8 mouse cellular contexts compared by ENCODE assay signal in the genomic region with DNA sequence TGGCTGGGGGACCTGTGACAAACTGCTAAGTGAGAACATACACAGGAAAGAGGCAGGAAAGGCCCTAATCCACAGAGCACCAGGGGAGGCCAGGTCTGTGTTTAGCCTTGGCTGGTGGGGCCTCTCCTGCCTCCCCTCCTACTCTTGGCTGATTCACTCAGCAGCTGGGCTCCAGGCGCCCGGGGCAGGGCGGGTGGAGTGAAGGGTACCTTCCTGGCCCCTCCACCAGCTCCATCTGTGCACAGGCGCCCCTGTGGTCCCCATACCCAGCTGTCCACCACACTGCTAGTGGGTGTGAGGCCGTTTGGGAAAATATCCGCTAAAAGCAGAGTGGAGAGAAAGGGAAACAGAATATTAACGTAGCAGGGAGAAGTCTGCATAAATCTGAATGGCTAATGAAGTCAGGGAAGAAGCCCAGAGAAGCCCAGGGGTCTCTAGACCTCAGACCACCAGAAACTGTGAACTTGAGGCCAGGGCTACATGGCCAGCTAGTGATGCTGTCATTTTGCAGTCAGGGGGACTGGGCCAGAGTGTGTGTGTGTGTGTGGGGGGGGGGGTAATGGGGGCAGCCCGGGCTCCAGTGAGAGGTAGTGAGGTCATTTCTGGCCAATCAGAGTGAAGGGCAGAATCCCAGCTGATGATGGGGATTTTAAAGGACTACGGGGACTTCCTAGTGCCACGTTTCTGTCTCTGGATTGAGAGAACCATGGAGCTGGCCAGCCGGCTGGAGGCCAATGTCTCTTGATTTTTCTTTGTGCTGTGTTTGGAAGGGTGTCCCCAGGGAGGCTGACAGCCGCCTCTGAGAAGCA.
DNase-seq lines count a peak whose midpoint lies in the region; ATAC-seq and TF ChIP-seq lines count a peak whose summit lies in the region.

No protein-coding gene starts in this region.

- peak; percentile 26 to 41 for DNase-seq in layer of hippocampus, postnatal 14 days (ENCODE audit: low spot score in 2 of 2)
- no peak for DNase-seq in layer of hippocampus, adult 18-20 months (ENCODE audit: low spot score in 2 of 2)
- DNase-seq in c-Kit-positive CD71-negative TER-119-negative erythroid progenitor cells, embryonic 14.5 days (ENCODE audit: low read depth) = peak; percentile 7
- DNase-seq in gastrocnemius, adult 2 months = peak; percentile 53
- DNase-seq in midbrain, embryonic 11.5 days (ENCODE audit: low spot score, missing footprints) = peak; percentile 92
- DNase-seq in thymus, postnatal 10 days (ENCODE audit: low spot score in 2 of 2) = peak; percentile 38 to 51
- DNase-seq in T-cell, adult 2 months (ENCODE audit: low spot score) = no peak

- H3K4me1 ChIP-seq in hindbrain, embryonic 12.5 days = peaks cover 24% of the 10 kb centered on the region
- H3K4me1 ChIP-seq in midbrain, embryonic 11.5 days (ENCODE audit: control insufficient read depth, insufficient read depth, low read length) = peaks cover 16% of the 10 kb centered on the region

- intact Hi-C loops in gastrocnemius, adult 2 months (cut with DNase I) = no loop called here

- no peaks in the 10 kb centered on the region for H3K9me3 ChIP-seq in hindbrain, embryonic 12.5 days (replicated peaks)
- H3K9me3 ChIP-seq in midbrain, embryonic 11.5 days (ENCODE audit: control insufficient read depth, low read length) = no peaks in the 10 kb centered on the region

- peak; percentile 90 for ATAC-seq in hindbrain, embryonic 12.5 days (ENCODE audit: low FRiP score)
- peak; percentile 90 for ATAC-seq in midbrain, embryonic 11.5 days (ENCODE audit: low FRiP score)

- peak overlapping the region; percentile 34 for H3K4me2 ChIP-seq in hindbrain, embryonic 12.5 days (replicated peaks)
- H3K4me2 ChIP-seq in midbrain, embryonic 11.5 days = peak overlapping the region; percentile 24; the same call in 1 of the 2 replicates

- peak overlapping the region; percentile 35; the same call in 1 of the 2 replicates for H3K9ac ChIP-seq in hindbrain, embryonic 12.5 days
- peak overlapping the region; percentile 54 for H3K9ac ChIP-seq in midbrain, embryonic 11.5 days (ENCODE audit: low read length)

- H3K4me3 ChIP-seq in gastrocnemius, adult 2 months = peak overlapping the region; percentile 28; the same call in 1 of the 2 replicates
- H3K4me3 ChIP-seq in hindbrain, embryonic 12.5 days = no peak overlapping the region
- H3K4me3 ChIP-seq in midbrain, embryonic 11.5 days (ENCODE audit: low read depth, low read length) = no peak overlapping the region

- no peaks in the 10 kb centered on the region for H3K36me3 ChIP-seq in hindbrain, embryonic 12.5 days
- no peaks in the 10 kb centered on the region for H3K36me3 ChIP-seq in midbrain, embryonic 11.5 days (ENCODE audit: control insufficient read depth, insufficient read depth, low read length)

- H3K27me3 ChIP-seq in hindbrain, embryonic 12.5 days = no peaks in the 10 kb centered on the region
- no peaks in the 10 kb centered on the region for H3K27me3 ChIP-seq in midbrain, embryonic 11.5 days (ENCODE audit: control insufficient read depth, insufficient read depth, low read length)

- peak overlapping the region; percentile 63 for H3K27ac ChIP-seq in gastrocnemius, adult 2 months
- H3K27ac ChIP-seq in hindbrain, embryonic 12.5 days = peak overlapping the region; percentile 79
- H3K27ac ChIP-seq in midbrain, embryonic 11.5 days (ENCODE audit: low read depth, low read length) = peak overlapping the region; percentile 63

- 10% methylated on average over 12 of the region's 12 CpGs for WGBS in hindbrain, embryonic 12.5 days
- 11% methylated on average over 12 of the region's 12 CpGs for WGBS in midbrain, embryonic 11.5 days

- no peak for TF ChIP-seq CTCF in gastrocnemius, adult 2 months (IDR thresholded peaks at IDR 0.05)

Comparison
In these comparisons a context has a peak if more than half of its experiments do, and no peak if none do; other contexts are left out.
1. DNase-seq: peak in layer of hippocampus, postnatal 14 days (2 of 2), c-Kit-positive CD71-negative TER-119-negative erythroid progenitor cells, embryonic 14.5 days (single experiment), gastrocnemius, adult 2 months (single experiment), midbrain, embryonic 11.5 days (single experiment) and thymus, postnatal 10 days (2 of 2); none in layer of hippocampus, adult 18-20 months (0 of 2) and T-cell, adult 2 months (single experiment).
2. Peak in every context shown above with its lines, with median percentiles within 50 percentile points of each other: H3K27ac ChIP-seq.